Mouse (Mus musculus) kidney, postnatal 0 days (tissue): ENCODE data around the gene C1ql1. TPM values are rescaled to one million over a fixed set of nuclear protein-coding genes. Genes with fewer than 3 reads are reported as not detected.
A peak's percentile ranks its signal among the peaks of the same experiment; 100 is the strongest.

ENCODE experiments used
- ATAC-seq: fragments of 200-750 bp; cut with Nextera tagmentation; replicated peaks from 2 replicates; pipeline ENCODE4 v1.8.0; 2017; ENCODE audit warnings: low read depth, moderate number of reproducible peaks, moderate TSS enrichment, moderate library complexity; ENCODE audit not compliant: low FRiP score
- DNase-seq: peaks from one replicate; pipeline ENCODE4 v3.0.0-alpha.2; 2016; ENCODE audit warnings: low spot score
- H3K27ac ChIP-seq: fragments of 300-500 bp; sonication (generic); 2 replicates; pipeline ENCODE4 v1.5.1; 2014; ENCODE audit warnings: mild to moderate bottlenecking
- H3K27me3 ChIP-seq: fragments of 300-500 bp; sonication (generic); 2 replicates; pipeline ENCODE4 v1.6.1; 2014; ENCODE audit warnings: low read length, mixed read lengths; ENCODE audit not compliant: insufficient read depth
- H3K36me3 ChIP-seq: fragments of 300-500 bp; sonication (generic); 2 replicates; pipeline ENCODE4 v1.6.1; 2014; ENCODE audit warnings: low read length, mixed read lengths; ENCODE audit not compliant: insufficient read depth
- H3K4me1 ChIP-seq: fragments of 300-500 bp; sonication (generic); replicated peaks from 2 replicates; pipeline ENCODE4 v1.6.1; 2014; ENCODE audit warnings: antibody characterized with exemption, low read length, mixed read lengths; ENCODE audit not compliant: insufficient read depth
- H3K4me2 ChIP-seq: fragments of 300-500 bp; sonication (generic); 2 replicates; pipeline ENCODE4 v1.6.1; 2014; ENCODE audit warnings: mild to moderate bottlenecking, low read length, moderate library complexity, mixed read lengths
- H3K4me3 ChIP-seq: fragments of 300-500 bp; sonication (generic); replicated peaks from 2 replicates; pipeline ENCODE4 v1.5.1; 2014; ENCODE audit warnings: low read depth, low read length
- H3K9ac ChIP-seq: fragments of 300-500 bp; sonication (generic); 2 replicates; pipeline ENCODE4 v1.6.1; 2014; ENCODE audit warnings: low read depth, low read length
- H3K9me3 ChIP-seq: fragments of 300-500 bp; sonication (generic); replicated peaks from 2 replicates; pipeline ENCODE4 v1.6.1; 2016; ENCODE audit warnings: low read length, inconsistent platforms, mixed read lengths
- CTCF ChIP-seq: IDR thresholded peaks from 2 replicates; pipeline ENCODE4 v1.5.1; 2016; ENCODE audit warnings: antibody characterized with exemption, low read depth, mild to moderate bottlenecking, moderate library complexity
- WGBS: fragments of 180-500 bp; shearing (Covaris S2); extraction: QIAGEN DNeasy Blood & Tissue Kit; methylation state at CpG from one replicate; pipeline ENCODE4 v1.1.7; 2014; 5-methylcytosine and 5-hydroxymethylcytosine counted together
- polyA plus RNA-seq: library from polyadenylated mRNA; unstranded; fragments of >200 nt; fragmentation: Nextera tagmentation; extraction: Ambion mirVana; gene quantifications from 2 replicates; pipeline ENCODE4 v1.2.1, GENCODE M21; 2015

Gene C1ql1
- 1.4 and 2.3 TPM in 2 replicates for polyA plus RNA-seq

DNA sequence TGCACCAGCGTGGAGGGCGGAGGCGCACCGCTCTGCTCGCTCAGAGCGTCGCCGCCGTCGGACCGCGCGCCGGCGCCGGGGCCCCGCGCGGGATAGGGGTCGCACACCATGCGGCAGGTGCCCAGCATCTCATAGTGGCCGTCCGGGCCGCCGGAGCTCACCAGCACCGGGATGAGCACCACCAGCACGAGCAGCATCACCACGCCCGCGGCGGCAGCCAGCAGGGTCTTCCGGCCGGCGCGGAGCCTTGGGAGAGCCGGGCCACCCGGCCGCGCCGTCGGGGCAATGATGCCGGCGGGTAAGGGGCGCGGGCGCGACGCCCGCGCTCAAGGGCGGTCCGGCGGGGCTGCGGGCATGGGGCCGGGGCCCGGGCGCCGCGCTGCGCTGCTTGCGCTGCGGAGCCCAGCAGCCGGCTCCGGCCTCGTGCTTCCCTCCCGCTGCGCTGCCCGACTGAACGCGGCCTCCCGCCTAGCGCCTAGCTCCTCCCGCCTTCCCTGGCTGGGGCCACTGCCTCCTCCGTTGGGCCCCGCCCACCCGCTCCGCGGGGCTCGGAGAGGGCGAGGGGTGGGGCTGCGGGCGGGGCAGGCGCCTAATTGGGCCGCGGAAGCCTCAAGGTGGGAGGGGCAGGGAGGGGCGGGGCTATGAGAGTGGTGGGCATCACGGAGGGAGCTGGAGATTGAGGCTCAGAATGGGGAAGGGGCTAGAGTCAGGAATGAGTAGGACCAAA is at the start of gene C1ql1:
C1ql1 (minus strand) TSS at position 424 of the 727 bp plus-strand sequence.
- peak within 1 kb of the TSS; percentile 56 for H3K4me2 ChIP-seq
- H3K4me1 ChIP-seq: peaks cover 14% of the 10 kb centered on the region
- no peaks in the 10 kb centered on the region for H3K9me3 ChIP-seq
- peak; percentile 86 for ATAC-seq
- DNase-seq: peak; percentile 94
- H3K27me3 ChIP-seq: peaks cover 44% of the 10 kb centered on the region
- no peak within 1 kb of the TSS for H3K27ac ChIP-seq
- H3K4me3 ChIP-seq: peak within 1 kb of the TSS; percentile 24
- H3K9ac ChIP-seq: 0 out of 2 replicates have a peak within 1 kb of the TSS, but pooled peaks have one; percentile 23
- no peak for TF ChIP-seq CTCF
- WGBS: under 1% methylated on average over 75 of the region's 87 CpGs
- H3K36me3 ChIP-seq: no peaks in the 10 kb centered on the region

- TF ChIP-seq CTCF: no peak
- Histone ChIP-seq H3K27ac (no peak overlapping the region), H3K4me2 (no peak overlapping the region), H3K27me3 (no peaks in the 10 kb centered on the region), H3K36me3 (peaks cover 47% of the 10 kb centered on the region), H3K9me3 (no peaks in the 10 kb centered on the region), H3K4me3 (no peak overlapping the region), H3K9ac (no peak overlapping the region), H3K4me1 (peaks cover 10% of the 10 kb centered on the region; the same call in 1 of the 2 replicates)
- 61% methylated on average over 18 of the region's 18 CpGs for WGBS
- DNase-seq (no peak), ATAC-seq (peak; percentile 33; the same call in 1 of the 2 replicates)
These were observed 48.5 kb upstream of the C1ql1 start for GRCm38 (mm10) chr11:102994952-102995351.

DNA sequence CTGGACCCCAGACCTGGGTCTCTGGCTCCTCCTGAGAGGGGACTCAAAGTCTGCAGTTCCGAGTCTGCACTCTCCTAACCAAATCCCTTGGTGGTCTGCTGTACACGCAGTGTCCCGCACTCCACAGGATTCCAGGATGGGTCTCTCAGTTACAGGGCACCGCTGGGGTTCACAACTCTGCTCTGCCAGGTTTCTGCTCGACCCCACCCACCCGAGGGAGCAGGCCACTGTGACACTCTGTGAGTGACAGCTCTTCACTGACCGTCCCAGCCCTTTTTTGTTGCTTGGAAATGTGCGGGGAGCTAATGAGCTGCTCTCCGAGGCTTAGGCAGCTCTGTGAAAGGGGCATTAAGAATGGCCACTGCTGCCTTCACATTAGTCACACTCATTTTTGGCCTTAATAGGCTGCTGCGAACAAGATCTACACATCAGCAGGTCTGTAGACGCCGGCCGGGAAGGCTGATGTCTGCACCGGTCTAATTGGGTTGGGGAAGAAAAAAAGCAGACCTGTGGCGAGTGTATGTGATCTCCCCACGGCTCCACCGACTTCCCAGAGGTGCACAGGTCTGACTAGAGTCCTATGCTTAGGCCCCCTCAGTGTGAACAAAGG is 47.0 kb upstream of the C1ql1 start:
- H3K4me1 ChIP-seq: peaks cover 15% of the 10 kb centered on the region; the same call in 1 of the 2 replicates
- H3K27me3 ChIP-seq: peaks cover 7% of the 10 kb centered on the region; the same call in 1 of the 2 replicates
- H3K36me3 ChIP-seq: peaks cover 37% of the 10 kb centered on the region
- no peaks in the 10 kb centered on the region for H3K9me3 ChIP-seq
- no peak overlapping the region for H3K4me3 ChIP-seq
- no peak overlapping the region for H3K27ac ChIP-seq
- 65% methylated on average over 17 of the region's 17 CpGs for WGBS
- DNase-seq: no peak
- no peak for ATAC-seq
- no peak overlapping the region for H3K4me2 ChIP-seq
- no peak overlapping the region for H3K9ac ChIP-seq
- no peak for TF ChIP-seq CTCF

DNA sequence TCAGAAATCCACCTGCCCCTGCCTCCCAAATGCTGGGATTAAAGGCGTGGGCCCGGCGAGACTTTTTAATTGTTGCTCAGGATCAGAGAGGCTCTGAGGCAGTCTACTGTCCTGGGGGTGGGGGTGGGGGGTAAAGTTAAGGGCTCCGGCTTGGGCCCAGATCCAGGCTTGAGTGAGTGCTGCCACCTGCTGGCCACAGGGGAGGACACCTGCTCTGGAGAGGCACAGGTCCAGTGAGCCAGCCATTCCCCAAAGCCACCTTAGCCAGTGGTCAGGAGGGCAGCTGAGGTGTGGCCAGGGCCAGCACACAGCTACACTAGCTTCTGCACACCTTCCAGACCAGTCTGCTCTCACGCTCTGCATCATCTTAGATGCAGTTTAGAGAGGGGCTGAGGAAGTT is 46.5 kb upstream of the C1ql1 start:
- no peak overlapping the region for H3K4me2 ChIP-seq
- H3K27ac ChIP-seq: no peak overlapping the region
- DNase-seq: peak; percentile 80
- H3K36me3 ChIP-seq: peaks cover 31% of the 10 kb centered on the region
- H3K9ac ChIP-seq: no peak overlapping the region
- WGBS: 7% methylated on average over 5 of the region's 5 CpGs
- H3K27me3 ChIP-seq: peaks cover 7% of the 10 kb centered on the region; the same call in 1 of the 2 replicates
- H3K4me3 ChIP-seq: no peak overlapping the region
- no peaks in the 10 kb centered on the region for H3K9me3 ChIP-seq
- peak; percentile 94 for TF ChIP-seq CTCF
- peaks cover 15% of the 10 kb centered on the region; the same call in 1 of the 2 replicates for H3K4me1 ChIP-seq
- ATAC-seq: peak; percentile 48; the same call in 1 of the 2 replicates

GRCm38 (mm10) chr11:102991681-102992080 is 45.2 kb upstream of the C1ql1 start:
- Histone ChIP-seq H3K27ac (no peak overlapping the region), H3K4me1 (peaks cover 15% of the 10 kb centered on the region; the same call in 1 of the 2 replicates), H3K9me3 (no peaks in the 10 kb centered on the region), H3K4me3 (no peak overlapping the region), H3K9ac (no peak overlapping the region), H3K4me2 (peak overlapping the region; percentile 39), H3K36me3 (peaks cover 21% of the 10 kb centered on the region), H3K27me3 (peaks cover 7% of the 10 kb centered on the region; the same call in 1 of the 2 replicates)
- no peak for TF ChIP-seq CTCF
- WGBS: 3% methylated on average over 16 of the region's 16 CpGs
- DNase-seq: peak; percentile 54
- no peak for ATAC-seq

DNA sequence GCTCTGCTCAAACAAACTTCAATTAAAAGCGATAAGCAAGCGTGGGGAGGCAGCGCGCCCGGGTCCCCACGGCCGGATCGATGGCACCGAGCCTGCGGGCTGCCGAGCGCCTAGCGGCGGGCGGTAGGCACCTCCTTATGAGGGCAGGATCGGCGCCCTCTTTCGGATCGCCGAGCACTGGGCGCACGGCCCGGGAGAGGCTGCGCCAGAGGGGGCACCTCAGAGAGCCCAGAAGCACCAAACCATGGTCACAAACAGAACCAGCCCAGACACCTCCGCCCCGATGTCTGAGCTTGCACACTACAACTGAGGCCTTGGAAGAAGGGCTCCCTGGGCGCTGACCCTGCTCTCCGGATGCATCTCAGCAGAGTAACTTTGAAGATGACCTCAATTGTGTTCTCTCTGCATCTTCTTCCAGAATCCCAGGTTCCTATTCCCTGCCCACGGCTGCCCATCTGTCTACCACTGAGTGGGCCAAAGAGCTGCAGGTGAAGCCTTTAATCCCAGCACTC is 43.7 kb upstream of the C1ql1 start:
- Histone ChIP-seq H3K4me3 (peak overlapping the region; percentile 29), H3K4me1 (peaks cover 15% of the 10 kb centered on the region; the same call in 1 of the 2 replicates), H3K4me2 (peak overlapping the region; percentile 74), H3K27me3 (peaks cover 7% of the 10 kb centered on the region; the same call in 1 of the 2 replicates), H3K36me3 (peaks cover 10% of the 10 kb centered on the region), H3K9ac (peak overlapping the region; percentile 39; the same call in 1 of the 2 replicates), H3K27ac (no peak overlapping the region), H3K9me3 (no peaks in the 10 kb centered on the region)
- no peak for ATAC-seq
- WGBS: 2% methylated on average over 29 of the region's 29 CpGs
- no peak for DNase-seq
- TF ChIP-seq CTCF: peak; percentile 47
